Mouse (Mus musculus) limb, embryonic 11.5 days (tissue): Measurements from ENCODE around the gene Nacc1. TPM values are rescaled to one million over a fixed set of nuclear protein-coding genes. Genes with fewer than 3 reads are reported as not detected.

Experiments used
- ATAC-seq: fragments of 200-750 bp; cut with Nextera tagmentation; 2 replicates; pipeline ENCODE4 v1.8.0; 2017; ENCODE audit warnings: low read depth; ENCODE audit not compliant: insufficient number of reproducible peaks, low FRiP score, low TSS enrichment
- DNase-seq: peaks from one replicate; pipeline ENCODE4 v3.0.0-alpha.2; 2015; ENCODE audit warnings: low spot score
- H3K27ac ChIP-seq: fragments of 300-500 bp; sonication (generic); replicated peaks from 2 replicates; pipeline ENCODE4 v1.5.1; 2014; ENCODE audit warnings: low read depth, mild to moderate bottlenecking, low read length
- H3K27me3 ChIP-seq: fragments of 300-500 bp; sonication (generic); 2 replicates; pipeline ENCODE4 v1.6.1; 2014; ENCODE audit warnings: mild to moderate bottlenecking, low read length, mixed read lengths; ENCODE audit not compliant: control insufficient read depth, insufficient read depth
- H3K36me3 ChIP-seq: fragments of 300-500 bp; sonication (generic); 2 replicates; pipeline ENCODE4 v1.6.1; 2014; ENCODE audit warnings: mild to moderate bottlenecking, low read length, moderate library complexity, mixed read lengths; ENCODE audit not compliant: control insufficient read depth, insufficient read depth
- H3K4me1 ChIP-seq: fragments of 300-500 bp; sonication (generic); 2 replicates; pipeline ENCODE4 v1.6.1; 2014; ENCODE audit warnings: low read length, mixed read lengths; ENCODE audit not compliant: control insufficient read depth, insufficient read depth
- H3K4me2 ChIP-seq: fragments of 300-500 bp; sonication (generic); 2 replicates; pipeline ENCODE4 v1.6.1; 2014; ENCODE audit warnings: low read depth, mild to moderate bottlenecking, moderate library complexity; ENCODE audit not compliant: severe bottlenecking
- H3K4me3 ChIP-seq: fragments of 300-500 bp; sonication (generic); 2 replicates; pipeline ENCODE4 v1.5.1; 2014; ENCODE audit warnings: low read depth, low read length
- H3K9ac ChIP-seq: fragments of 300-500 bp; sonication (generic); 2 replicates; pipeline ENCODE4 v1.6.1; 2014; ENCODE audit warnings: mild to moderate bottlenecking, low read length
- H3K9me3 ChIP-seq: fragments of 300-500 bp; sonication (generic); 2 replicates; pipeline ENCODE4 v1.6.1; 2016; ENCODE audit warnings: low read length; ENCODE audit not compliant: control insufficient read depth
- WGBS: fragments of 180-500 bp; shearing (Covaris S2); extraction: QIAGEN DNeasy Blood & Tissue Kit; methylation state at CpG from one replicate; pipeline ENCODE4 v1.1.7; 2014; 5-methylcytosine and 5-hydroxymethylcytosine counted together
- polyA plus RNA-seq: library from polyadenylated mRNA; unstranded; fragments of >200 nt; fragmentation: Nextera tagmentation; extraction: Ambion mirVana; gene quantifications from 2 replicates; pipeline ENCODE4 v1.2.1, GENCODE M21; 2014

Nacc1 gene
- polyA plus RNA-seq, 1 experiment from 2014 or later = 26.7 TPM

GRCm38 (mm10) chr8:84722850-84723570 is 35.3 kb upstream of the Nacc1 start, which contains the start of gene G430095P16Rik:
TSS of gene G430095P16Rik (plus strand) at chr8:84723007.
- ATAC-seq = peak; percentile 86
- Histone ChIP-seq H3K36me3 (peaks cover 4% of the 10 kb centered on the region; the same call in 1 of the 2 replicates), H3K4me3 (peak within 1 kb of the TSS; percentile 22), H3K9ac (peak within 1 kb of the TSS; percentile 66), H3K9me3 (no peaks in the 10 kb centered on the region), H3K27ac (peak within 1 kb of the TSS; percentile 99), H3K27me3 (0 out of 2 replicates have a peak, but pooled peaks cover 3% of the 10 kb centered on the region), H3K4me1 (peaks cover 55% of the 10 kb centered on the region), H3K4me2 (peak within 1 kb of the TSS; percentile 55)
- peak; percentile 86 for DNase-seq
- 9% methylated on average over 10 of the region's 10 CpGs for WGBS

- Histone ChIP-seq H3K27ac (peak overlapping the region; percentile 99), H3K27me3 (0 out of 2 replicates have a peak, but pooled peaks cover 3% of the 10 kb centered on the region), H3K4me3 (peak overlapping the region; percentile 22; the same call in 1 of the 2 replicates), H3K9ac (peak overlapping the region; percentile 66), H3K4me2 (peak overlapping the region; percentile 55), H3K9me3 (no peaks in the 10 kb centered on the region), H3K4me1 (peaks cover 55% of the 10 kb centered on the region), H3K36me3 (peaks cover 3% of the 10 kb centered on the region; the same call in 1 of the 2 replicates)
- ATAC-seq (no peak; the same call in 1 of the 2 replicates), DNase-seq (no peak)
- WGBS = 24% methylated on average over 6 of the region's 6 CpGs
These were observed 34.8 kb upstream of the Nacc1 start for GRCm38 (mm10) chr8:84722530-84722849.

- H3K27ac ChIP-seq = no peak overlapping the region
- H3K4me1 ChIP-seq = peaks cover 63% of the 10 kb centered on the region
- ATAC-seq (no peak), DNase-seq (no peak)
- H3K4me3 ChIP-seq = no peak overlapping the region
- peaks cover 6% of the 10 kb centered on the region for H3K27me3 ChIP-seq
- no peak overlapping the region for H3K9ac ChIP-seq
- H3K9me3 ChIP-seq = no peaks in the 10 kb centered on the region
- H3K36me3 ChIP-seq = no peaks in the 10 kb centered on the region; the same call in 1 of the 2 replicates
- H3K4me2 ChIP-seq = no peak overlapping the region
- WGBS = 86% methylated on average over 5 of the region's 5 CpGs
These were observed 31.5 kb upstream of the Nacc1 start for GRCm38 (mm10) chr8:84718959-84719690.

- Histone ChIP-seq H3K9me3 (no peaks in the 10 kb centered on the region), H3K27ac (no peak overlapping the region), H3K4me2 (no peak overlapping the region), H3K4me1 (peaks cover 62% of the 10 kb centered on the region), H3K36me3 (no peaks in the 10 kb centered on the region; the same call in 1 of the 2 replicates), H3K27me3 (peaks cover 10% of the 10 kb centered on the region), H3K9ac (no peak overlapping the region), H3K4me3 (no peak overlapping the region)
- 82% methylated on average over 5 of the region's 5 CpGs for WGBS
- no peak for ATAC-seq
- no peak for DNase-seq
These were observed 30.8 kb upstream of the Nacc1 start for GRCm38 (mm10) chr8:84718476-84718875.

- H3K9ac ChIP-seq = no peak overlapping the region
- 67% methylated on average over 11 of the region's 11 CpGs for WGBS
- H3K4me3 ChIP-seq = no peak overlapping the region
- H3K36me3 ChIP-seq = no peaks in the 10 kb centered on the region; the same call in 1 of the 2 replicates
- H3K27ac ChIP-seq = peak overlapping the region; percentile 57
- H3K4me1 ChIP-seq = peaks cover 59% of the 10 kb centered on the region
- H3K9me3 ChIP-seq = no peaks in the 10 kb centered on the region
- H3K4me2 ChIP-seq = 0 out of 2 replicates have a peak overlapping the region, but pooled peaks have one; percentile 1
- DNase-seq = no peak
- ATAC-seq = no peak
- H3K27me3 ChIP-seq = peaks cover 11% of the 10 kb centered on the region
These were observed 29.1 kb upstream of the Nacc1 start for GRCm38 (mm10) chr8:84716790-84717189.

DNA sequence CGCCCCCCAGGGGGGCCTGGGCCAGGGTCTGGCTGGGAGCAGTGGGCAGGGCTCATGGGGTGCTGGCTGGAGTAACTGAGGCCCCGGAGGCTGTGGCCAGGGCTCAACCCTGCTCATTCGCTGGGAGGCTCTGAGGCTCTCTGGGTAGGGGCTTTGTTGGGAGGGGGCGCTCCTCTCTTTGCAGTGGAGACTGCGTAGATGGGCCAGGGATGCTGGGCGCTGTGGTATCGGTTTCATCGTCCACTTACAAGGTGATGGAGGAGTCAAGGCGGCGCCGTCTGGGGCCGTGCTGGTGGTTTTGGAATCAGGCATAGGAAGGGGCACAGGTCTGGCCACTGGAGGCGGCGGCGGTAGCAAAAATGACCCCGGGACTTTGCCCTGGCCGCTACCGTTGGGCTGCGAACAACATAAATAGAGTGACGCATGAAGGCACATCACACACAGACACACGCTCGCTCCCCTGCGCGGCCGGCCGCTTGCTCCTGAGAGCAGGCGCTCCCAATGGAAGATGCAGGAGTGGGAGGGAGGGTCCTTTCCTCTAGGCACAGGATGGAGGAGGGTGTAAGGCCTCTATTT is 28.3 kb upstream of the Nacc1 start:
- WGBS = 4% methylated on average over 27 of the region's 27 CpGs
- Histone ChIP-seq H3K4me1 (peaks cover 60% of the 10 kb centered on the region), H3K27me3 (peaks cover 11% of the 10 kb centered on the region), H3K9ac (0 out of 2 replicates have a peak overlapping the region, but pooled peaks have one; percentile 38), H3K36me3 (no peaks in the 10 kb centered on the region; the same call in 1 of the 2 replicates), H3K9me3 (no peaks in the 10 kb centered on the region), H3K4me2 (peak overlapping the region; percentile 25; the same call in 1 of the 2 replicates), H3K4me3 (0 out of 2 replicates have a peak overlapping the region, but pooled peaks have one; percentile 3), H3K27ac (peak overlapping the region; percentile 59)
- ATAC-seq (no peak), DNase-seq (peak; percentile 63)

GRCm38 (mm10) chr8:84714161-84714560 is 26.5 kb upstream of the Nacc1 start:
- H3K4me1 ChIP-seq = peaks cover 64% of the 10 kb centered on the region
- 0 out of 2 replicates have a peak overlapping the region, but pooled peaks have one; percentile 30 for H3K27ac ChIP-seq
- peaks cover 11% of the 10 kb centered on the region for H3K27me3 ChIP-seq
- no peak for ATAC-seq
- no peak overlapping the region for H3K4me3 ChIP-seq
- H3K9ac ChIP-seq = no peak overlapping the region
- DNase-seq = no peak
- 64% methylated on average over 4 of the region's 4 CpGs for WGBS
- no peaks in the 10 kb centered on the region for H3K36me3 ChIP-seq
- H3K4me2 ChIP-seq = no peak overlapping the region
- H3K9me3 ChIP-seq = no peaks in the 10 kb centered on the region

DNA sequence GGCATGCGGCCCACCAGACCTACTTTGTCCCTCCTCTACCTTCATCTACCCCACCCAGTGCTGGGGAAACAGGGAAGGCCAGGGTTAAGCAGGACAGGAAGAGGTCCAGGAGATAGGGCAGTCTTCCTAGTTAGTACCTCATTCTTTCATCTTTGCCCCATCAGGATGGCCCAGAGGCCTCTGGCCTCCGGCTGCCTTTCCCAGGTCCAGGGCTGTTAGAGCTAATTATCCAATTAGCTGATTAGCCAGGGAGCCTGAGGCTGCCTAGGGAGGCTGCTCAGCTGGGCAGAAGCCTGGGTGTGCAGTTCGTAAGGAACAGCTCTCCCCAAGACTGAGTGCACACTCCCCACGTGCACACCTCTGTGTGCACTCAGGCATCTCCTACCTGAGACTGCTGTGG is 25.7 kb upstream of the Nacc1 start:
- no peaks in the 10 kb centered on the region for H3K36me3 ChIP-seq

More for the DNA sequence above, 25.7 kb upstream of the Nacc1 start:
- ATAC-seq (no peak), DNase-seq (no peak)
- H3K4me1 ChIP-seq = peaks cover 66% of the 10 kb centered on the region
- H3K27ac ChIP-seq = peak overlapping the region; percentile 78
- H3K4me2 ChIP-seq = no peak overlapping the region
- no peaks in the 10 kb centered on the region for H3K9me3 ChIP-seq
- no peak overlapping the region for H3K4me3 ChIP-seq
- H3K9ac ChIP-seq = peak overlapping the region; percentile 4; the same call in 1 of the 2 replicates
- WGBS = 40% methylated on average over 4 of the region's 4 CpGs
- H3K27me3 ChIP-seq = peaks cover 12% of the 10 kb centered on the region
